Mouse (Mus musculus): ENCODE measurements at regions not wholly inside any gene's neighbourhood (a gene's known extent, or its start where the extent isn't known, plus 50 kb on each side); places are given as distances from the start of the nearest gene placed in this dataset.

GRCm38 (mm10) chr17:4417686-4418085 is 576.4 kb upstream of the Arid1b start:
- DNase-seq (ENCODE audit: low read depth, low spot score) = no peak

GRCm38 (mm10) chr17:4424451-4425168 is 569.5 kb upstream of the Arid1b start:
- DNase-seq (ENCODE audit: low read depth, low spot score) = no peak

- DNase-seq (ENCODE audit: low read depth, low spot score) = no peak
Observed at GRCm38 (mm10) chr17:4425342-4425741, 568.8 kb upstream of the Arid1b start.

GRCm38 (mm10) chr17:4429036-4429435 is 565.1 kb upstream of the Arid1b start:
- DNase-seq (ENCODE audit: low read depth, low spot score) = no peak

- no peak for DNase-seq (ENCODE audit: low read depth, low spot score)
Observed at GRCm38 (mm10) chr17:4445606-4446005, 548.5 kb upstream of the Arid1b start.

DNA sequence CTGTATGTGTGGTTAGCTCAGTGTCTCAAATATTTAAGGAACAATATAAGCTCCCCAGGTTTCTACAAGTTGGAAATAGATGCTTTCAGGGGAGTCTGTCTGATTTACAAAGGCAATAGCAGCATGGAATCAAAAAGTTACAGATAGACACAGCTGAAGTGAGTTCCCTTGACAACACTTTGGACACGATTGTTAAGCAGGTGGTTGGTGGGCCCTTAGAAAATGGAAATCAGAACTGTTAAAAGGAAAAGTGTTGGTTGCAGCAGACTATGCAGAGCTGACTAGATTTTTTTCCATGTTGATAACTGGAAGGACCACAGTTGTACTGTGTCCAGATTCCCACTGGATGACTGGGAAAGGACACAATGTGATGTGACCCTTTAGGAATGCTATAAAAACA is 536.6 kb upstream of the Arid1b start:
- DNase-seq (ENCODE audit: low read depth, low spot score) = no peak

DNA sequence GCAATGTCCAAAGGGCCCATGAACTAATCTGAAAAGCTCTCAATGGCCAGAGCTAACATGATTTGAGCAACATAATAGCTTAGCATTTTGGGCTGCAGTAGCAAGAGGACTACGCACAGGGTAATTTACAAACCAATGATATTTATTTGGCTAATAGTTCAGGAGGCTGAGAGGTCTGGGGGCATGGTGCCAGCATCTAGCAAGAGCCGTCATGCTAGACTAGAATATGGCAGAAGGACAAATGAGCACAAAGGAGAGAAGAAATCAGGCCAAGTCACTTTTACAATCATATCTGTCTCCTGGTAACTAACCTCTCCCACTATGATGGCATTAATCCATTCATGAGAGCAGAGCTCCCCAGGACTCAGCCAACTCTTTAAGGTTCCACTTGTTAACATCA is 532.6 kb upstream of the Arid1b start:
- DNase-seq (ENCODE audit: low read depth, low spot score) = no peak

DNA sequence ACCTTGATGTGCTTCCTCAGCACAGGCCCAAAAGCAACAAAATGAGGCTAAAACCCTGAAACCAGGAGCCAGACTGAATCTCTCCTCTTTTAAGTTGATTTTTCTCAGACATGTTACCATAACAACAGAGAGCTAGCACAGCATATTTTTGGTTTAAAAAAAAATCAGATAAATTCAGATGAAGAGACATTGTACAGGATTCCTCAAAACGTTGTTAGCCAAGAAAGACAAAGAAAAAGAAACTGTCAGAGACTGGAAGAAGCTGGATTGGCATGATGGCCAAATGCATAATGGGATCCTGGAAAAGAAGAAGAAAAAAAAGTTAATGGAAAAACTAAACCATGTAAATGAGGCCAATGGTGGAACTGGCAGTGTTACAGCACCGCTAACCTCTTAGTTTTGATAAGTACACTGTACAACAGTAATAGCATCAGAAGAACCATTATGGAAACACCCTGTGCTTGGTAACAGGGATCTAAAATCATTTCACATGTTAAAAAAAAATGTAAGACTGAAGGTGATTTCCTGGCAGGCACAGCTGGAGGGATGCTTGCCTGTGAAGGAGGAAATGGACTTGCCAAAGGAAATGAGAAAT is 529.7 kb upstream of the Arid1b start:
- no peak for DNase-seq (ENCODE audit: low read depth, low spot score)

- no peak for DNase-seq (ENCODE audit: low read depth, low spot score)
Observed at GRCm38 (mm10) chr17:4465741-4466140, 528.4 kb upstream of the Arid1b start.

- no peak for DNase-seq (ENCODE audit: low read depth, low spot score)
Observed at GRCm38 (mm10) chr17:4472412-4472811, 521.7 kb upstream of the Arid1b start.

DNA sequence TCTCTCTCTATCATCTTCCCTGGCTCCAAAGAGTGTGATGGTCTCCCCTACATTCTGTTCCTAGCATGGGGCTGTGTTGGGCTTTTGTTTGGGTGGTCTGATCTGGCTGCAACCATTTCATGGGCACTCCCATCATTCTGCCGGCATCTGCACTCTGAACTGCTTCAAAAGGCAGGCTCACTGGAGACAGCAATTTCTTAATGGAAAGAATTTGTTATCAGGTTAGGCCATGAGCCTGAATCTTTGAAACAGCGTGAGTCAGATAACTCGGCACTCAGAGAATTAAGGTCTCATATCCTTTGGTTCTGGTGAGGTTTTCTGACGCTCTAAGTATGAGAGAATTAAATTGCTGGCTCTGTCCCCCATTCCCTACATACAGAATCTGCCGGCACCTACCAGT is 519.8 kb upstream of the Arid1b start:
- DNase-seq (ENCODE audit: low read depth, low spot score) = no peak

- DNase-seq (ENCODE audit: low read depth, low spot score) = no peak
Observed at GRCm38 (mm10) chr17:4475665-4476064, 518.5 kb upstream of the Arid1b start.

GRCm38 (mm10) chr17:4494392-4494791 is 499.7 kb upstream of the Arid1b start:
- DNase-seq (ENCODE audit: low read depth, low spot score) = no peak

- DNase-seq (ENCODE audit: low read depth, low spot score) = no peak
Observed at GRCm38 (mm10) chr17:4500504-4500903, 493.6 kb upstream of the Arid1b start.

GRCm38 (mm10) chr17:4501029-4501428 is 493.1 kb upstream of the Arid1b start:
- no peak for DNase-seq (ENCODE audit: low read depth, low spot score)

DNA sequence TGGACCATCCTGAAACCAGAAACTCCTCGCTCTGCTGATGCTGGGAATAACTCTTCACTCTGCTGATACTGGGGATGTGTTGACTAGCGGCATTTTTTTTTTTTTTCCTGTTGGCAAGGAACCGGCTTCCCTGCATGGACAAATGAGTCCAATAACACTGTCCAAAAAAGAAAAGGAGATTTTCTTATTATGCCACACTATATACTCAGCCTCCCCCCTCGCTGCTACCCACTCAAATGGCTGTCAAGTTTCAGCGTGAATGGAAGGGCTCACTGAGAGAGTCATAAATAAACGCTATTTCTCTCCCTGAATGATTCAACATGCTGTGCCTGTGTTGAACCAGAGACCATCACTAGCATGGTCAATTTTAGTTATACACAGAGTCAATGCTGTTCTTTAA is 489.2 kb upstream of the Arid1b start:
- no peak for DNase-seq (ENCODE audit: low read depth, low spot score)

- DNase-seq (ENCODE audit: low read depth, low spot score) = no peak
Observed at GRCm38 (mm10) chr17:4509506-4509905, 484.6 kb upstream of the Arid1b start.

GRCm38 (mm10) chr17:4516141-4516540 is 478.0 kb upstream of the Arid1b start:
- no peak for DNase-seq (ENCODE audit: low read depth, low spot score)

- no peak for DNase-seq (ENCODE audit: low read depth, low spot score)
Observed at GRCm38 (mm10) chr17:4516846-4517245, 477.3 kb upstream of the Arid1b start.

DNA sequence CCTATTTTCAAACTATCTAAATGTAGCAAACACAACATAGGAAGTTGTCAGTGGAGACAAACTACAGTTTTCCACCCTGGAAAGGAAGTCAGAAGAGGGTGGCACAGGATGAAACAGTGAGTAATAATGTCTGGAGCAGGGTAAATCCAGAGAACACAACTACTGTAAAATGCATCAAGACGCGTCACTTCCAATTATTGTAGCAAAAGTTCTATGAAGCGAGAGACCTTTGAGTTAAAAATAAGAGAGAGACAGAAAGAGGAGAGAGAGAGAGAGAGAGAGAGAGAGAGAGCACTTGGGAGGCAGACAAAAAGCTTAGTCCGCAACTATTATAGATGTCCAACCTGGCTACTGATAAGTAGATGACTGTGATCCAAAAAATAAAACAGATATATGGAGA is 473.1 kb upstream of the Arid1b start:
- no peak for DNase-seq (ENCODE audit: low read depth, low spot score)

DNA sequence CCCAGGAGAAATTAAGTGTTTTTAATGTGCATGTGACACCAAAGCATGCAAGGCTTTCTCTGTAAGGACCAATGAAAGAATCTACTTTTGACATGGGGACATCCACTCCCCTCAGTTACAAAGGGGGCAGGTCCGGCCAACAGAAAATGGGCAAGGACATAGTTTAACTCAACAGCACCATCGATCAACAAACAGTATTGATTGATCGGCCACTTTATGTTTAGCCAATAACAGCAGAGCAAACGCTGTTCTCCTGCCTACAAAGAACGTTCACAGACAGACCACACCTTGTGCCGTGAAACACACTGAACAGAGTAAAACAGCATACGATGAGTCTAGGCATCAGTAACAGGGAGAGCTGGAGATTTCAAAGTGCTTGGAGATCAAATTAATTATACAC is 467.7 kb upstream of the Arid1b start:
- no peak for DNase-seq (ENCODE audit: low read depth, low spot score)

- no peak for DNase-seq (ENCODE audit: low read depth, low spot score)
Observed at GRCm38 (mm10) chr17:4532126-4532525, 462.0 kb upstream of the Arid1b start.

DNA sequence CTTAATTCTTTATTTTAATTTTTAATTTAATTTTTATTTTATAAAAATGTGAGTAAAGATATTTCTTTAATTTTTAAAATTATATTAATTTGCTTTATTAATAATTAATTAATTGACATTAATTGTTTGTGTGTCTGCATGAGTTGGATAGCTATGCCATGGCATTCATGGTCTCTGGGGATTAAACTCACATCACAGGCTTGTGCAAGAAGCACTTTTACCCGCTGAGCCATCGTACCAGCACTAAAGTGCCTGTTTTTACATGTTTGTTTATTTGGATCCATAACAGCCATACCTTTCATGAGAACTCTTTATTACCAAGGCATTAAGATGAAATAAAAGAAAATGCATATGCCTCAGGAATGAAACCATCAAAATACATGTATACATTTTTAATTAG is 453.7 kb upstream of the Arid1b start:
- DNase-seq (ENCODE audit: low read depth, low spot score) = no peak

Measured in embryo, embryonic 11.5 days (tissue).